Mouse (Mus musculus): Measurements from ENCODE around the gene Mlf2.

The Mlf2 gene

DNA sequence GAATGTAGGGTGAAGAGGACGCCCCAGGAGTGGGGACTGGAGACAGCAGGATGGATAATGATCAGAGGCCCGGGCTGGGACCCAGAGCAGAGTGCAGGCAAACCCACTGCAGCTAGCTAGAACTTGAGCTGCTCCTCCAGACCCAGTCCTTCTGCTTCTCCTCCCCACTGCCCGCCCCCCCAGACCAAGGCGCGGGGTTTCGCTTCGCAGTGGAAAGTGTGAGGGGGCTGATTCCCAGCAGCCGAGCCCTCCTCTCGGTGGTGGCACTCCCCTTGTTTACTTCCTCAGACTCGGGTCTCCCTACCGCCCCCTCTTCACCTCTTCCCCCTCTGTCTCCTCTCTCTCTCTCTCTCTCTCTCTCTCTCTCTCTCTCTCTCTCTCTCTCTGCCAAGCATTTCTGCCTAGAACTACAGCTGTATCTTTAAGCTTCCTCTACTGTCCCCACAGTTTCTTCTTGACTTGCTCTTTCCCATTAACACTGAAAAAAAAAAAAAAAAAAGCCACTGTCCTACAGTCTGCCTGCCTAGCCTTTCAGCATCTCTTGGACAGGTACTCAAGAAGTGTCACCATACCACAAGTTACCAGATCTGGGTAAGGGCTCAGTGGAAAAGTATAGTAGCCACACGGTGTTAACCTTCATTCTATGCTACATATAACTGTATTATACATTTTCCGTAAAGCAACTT lies 19.5 kb upstream of the Mlf2 start, which contains the start of gene Lag3:
Lag3 (minus strand) TSS at position 173 of the 686 bp plus-strand sequence.
- no peak for DNase-seq (ENCODE audit: low read depth, low spot score)

DNA sequence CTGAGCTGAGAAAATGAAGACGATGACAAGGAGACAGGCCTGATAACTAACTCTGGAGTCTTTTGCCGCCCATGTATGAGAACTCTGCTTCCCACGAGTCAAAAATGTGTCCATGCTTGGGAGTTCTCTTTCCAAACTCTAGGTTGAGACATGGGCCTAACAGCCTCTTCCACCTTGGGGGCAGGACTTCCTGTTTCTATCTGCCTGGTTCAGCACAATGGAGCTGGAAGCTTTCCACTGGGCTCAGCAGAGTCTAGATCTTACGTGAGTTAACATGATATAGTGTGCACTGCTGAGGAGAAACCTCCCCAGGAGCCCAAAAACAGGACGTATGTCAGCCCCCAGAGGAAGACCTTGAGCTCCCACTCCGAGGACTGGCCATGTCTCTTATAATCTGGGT lies 18.0 kb upstream of the Mlf2 start:
- DNase-seq (ENCODE audit: low read depth, low spot score) = no peak

DNA sequence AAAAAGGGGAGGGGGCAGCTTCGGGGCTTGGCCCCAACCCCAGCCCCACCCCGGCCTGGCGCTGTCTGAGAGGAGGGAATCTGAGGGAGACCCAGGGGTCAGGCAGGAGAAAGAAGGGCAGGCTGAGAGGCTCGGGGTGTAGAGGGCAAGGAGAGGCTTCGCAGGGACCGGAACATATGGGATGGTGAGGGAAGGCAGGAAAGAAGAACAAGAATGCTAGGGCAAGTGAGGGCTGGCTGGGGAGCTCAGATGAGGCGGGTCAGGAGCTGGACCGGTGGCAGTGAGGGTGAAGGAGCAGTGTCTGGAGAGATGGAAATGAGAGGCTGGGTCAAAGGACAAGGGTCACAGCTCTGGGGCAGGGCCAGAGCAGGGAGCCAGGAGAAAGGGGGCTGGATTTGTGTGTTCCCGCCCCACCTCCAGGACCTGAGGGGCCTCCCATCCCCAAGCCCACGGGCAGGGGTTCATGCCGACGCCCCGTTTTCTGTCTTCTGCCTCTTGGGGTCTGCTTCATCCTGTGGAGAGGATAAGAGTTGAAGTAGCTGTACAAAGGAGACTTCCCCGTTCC lies 17.4 kb upstream of the Mlf2 start:
- DNase-seq (ENCODE audit: low read depth, low spot score) = no peak

DNA sequence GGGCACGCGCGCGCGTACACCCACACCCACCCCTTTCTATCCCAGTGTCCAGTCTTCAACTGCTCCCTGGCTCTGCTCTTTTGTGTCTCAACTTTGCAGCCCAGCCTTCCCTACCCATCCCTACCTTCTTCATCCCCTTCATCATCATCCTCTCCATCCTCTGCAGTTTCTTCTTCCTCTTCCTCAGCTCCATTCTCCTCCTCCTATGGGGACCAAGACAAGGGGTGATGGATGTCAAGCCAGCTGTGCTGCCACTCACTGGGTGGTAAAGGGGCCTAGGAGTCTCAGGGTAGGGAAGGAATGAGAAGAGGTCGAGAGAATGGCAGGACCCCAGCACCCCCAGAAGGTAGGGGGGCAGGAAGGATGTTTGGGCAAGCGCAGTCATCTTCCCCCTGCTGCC lies 16.7 kb upstream of the Mlf2 start:
- DNase-seq (ENCODE audit: low read depth, low spot score) = no peak

DNA sequence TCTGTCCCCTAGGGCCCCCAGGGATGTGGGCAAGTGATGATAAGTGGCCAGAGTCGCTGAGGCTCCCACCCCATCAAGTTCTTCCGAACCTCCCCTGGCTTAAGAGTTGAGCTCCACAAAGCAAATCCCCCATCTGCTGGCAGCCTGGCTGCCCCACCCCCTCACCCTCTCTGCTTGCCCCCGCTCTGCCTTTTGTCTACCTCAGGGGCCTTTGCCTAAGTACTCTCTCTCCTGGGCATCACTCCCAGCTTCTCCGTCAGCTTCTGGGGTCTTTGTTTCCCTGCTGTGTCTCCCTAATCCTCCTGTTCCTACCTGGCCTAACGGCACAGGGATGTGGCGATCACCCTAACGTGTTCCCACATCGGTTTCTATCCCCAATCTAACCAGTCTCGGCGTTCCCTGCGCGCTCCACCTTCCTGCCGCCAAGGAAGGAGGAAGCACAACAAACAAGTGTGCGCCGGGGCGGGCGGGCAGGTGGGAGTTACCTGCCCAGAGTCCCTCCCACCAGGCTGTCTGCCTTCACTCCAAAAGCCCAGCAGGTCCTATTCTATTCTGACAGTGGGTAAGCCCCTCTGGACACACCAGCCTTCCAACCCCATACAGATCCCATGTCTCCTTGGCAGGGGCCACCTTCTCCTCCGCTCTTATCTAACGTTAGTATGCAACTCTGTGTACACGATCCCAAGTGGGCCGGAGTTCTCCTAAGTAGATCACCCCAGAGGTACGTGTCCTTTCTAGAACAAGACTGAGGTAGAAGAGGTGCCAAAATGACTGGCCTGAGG lies 15.8 kb upstream of the Mlf2 start:
- no peak for DNase-seq (ENCODE audit: low read depth, low spot score)

DNA sequence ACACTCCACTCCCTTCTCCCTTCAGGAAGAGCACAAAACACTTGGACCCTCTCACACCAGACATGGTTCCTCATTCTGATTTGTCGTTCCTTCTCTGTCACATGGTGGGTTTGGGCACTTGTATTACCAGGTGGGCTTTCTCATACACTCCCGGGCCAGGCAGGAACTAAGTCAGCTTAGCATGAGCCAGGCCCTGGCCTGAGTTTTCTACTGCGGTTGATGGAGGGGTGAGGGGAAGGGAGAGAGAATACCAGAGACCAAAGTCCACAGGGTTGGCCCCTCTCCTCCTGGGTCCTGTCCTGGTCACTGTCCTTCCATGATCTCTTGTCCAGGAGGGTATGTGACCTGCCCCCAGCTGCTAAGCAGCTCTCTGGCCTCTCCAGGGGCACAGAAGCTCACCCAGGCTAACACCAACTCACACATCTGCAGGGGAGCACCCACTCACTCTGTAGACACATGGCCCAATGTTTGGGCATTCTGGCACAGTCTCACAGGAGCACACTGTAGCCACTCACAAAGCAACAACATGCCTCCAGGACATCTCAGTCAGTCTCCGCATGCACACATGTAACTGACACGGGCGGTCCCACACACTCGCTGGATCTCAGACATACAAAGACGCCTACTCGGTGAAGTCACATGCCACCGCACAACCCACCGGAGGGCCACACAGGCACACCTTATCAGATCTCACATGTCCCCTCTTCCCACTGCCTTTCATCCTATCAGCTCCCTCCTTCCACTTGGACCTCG lies 15.1 kb upstream of the Mlf2 start:
- DNase-seq (ENCODE audit: low read depth, low spot score) = no peak

DNA sequence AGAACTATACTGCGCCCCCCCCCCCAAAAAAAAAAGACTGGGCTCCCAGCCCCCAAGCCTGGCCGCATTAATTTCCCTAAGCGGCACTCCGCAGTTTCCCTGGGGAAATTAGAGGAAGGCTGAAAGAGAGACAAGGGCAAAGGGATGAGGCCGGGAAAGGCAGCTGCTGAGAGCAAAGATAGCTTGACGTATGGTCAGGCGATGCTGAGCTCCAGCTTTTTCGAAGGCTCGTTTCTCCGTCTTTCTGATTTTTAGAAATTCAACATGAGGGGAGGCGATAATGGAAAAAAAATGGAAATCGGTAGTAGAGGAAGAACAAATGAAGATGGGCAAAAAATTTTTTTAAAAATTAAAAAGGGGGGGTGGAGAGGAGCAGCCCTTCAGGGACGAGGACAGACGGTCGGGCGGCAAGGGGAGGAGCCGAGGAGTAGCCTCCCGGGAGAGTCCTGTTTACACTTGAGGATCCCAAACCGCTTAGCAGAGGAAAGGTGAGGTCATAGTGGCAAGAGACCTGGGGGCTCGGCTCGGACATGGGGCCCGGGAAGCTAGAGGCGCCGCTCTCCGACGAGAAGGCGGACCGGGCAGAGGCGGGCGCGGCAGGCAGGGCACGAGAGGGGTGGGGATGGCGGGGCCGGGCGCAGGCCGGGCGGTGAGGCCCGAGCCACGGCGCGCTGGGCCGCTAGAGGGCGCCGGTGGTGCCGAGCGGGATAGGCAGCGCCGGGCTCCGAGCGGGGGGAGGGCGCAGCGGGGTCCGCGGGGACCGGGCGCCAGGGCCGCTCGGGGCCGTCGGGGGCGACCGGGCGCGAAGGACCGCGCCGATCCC lies 14.3 kb upstream of the Mlf2 start:
- DNase-seq (ENCODE audit: low read depth, low spot score) = peak; percentile 80

DNA sequence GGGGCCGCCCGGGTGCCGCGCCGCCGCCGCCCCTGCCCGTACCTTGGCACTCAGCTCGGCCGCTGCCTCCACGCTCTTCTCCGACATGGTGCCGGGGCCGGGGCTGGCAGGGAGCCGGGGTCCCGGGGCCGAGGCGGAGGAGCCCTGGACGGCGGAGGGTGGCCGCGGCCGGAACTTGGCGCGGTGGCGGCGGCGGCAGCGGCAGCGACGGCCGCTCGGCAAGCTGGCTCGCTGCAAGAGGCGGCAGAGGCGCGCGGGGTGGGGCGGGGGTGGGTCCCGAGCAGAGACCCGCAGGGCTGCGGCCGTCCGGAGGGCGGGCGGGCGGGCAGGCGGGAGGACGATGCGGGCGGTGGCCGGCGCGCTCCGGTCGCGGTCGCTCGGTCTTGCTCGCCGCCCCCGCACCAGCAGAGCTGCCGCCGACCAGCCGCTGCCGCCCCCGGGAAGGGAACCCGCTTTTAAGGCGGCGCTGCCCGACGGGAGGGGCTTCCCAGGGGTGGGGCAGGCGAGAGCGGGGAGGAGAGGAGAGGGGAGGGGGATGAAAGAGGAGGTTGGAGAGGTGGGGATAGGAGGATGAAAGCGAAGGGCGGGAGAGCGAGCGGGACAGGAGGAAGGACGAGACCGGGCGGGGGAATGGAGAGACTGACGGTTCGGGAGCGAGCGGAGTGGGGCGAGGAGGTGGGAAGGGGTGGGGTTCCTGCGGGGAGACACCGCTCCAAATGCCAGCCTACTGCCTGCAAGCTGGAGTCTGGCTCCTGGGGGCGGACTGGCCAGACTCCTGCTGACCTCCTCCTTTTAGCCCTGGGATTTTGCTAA lies 13.5 kb upstream of the Mlf2 start:
- peak; percentile 65 for DNase-seq (ENCODE audit: low read depth, low spot score)

DNA sequence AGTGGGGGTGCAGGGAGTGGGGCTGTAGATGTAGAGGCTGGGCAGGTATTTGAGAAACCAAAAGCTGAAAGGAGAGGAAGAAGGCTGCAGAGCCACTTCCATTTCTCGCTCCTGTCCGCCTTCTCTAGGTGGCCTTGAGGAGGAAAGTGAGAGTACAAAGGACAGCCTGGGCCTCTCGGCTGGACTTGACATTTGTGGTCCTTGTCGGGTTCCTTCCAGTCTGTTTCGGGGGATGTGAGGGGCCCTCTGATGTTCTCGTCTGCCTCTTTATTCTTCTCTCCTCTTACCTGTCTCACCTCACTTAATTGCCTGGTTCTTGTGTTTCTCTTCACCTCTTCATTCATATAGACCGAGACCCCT lies 12.9 kb upstream of the Mlf2 start:
- DNase-seq (ENCODE audit: low read depth, low spot score) = no peak

DNA sequence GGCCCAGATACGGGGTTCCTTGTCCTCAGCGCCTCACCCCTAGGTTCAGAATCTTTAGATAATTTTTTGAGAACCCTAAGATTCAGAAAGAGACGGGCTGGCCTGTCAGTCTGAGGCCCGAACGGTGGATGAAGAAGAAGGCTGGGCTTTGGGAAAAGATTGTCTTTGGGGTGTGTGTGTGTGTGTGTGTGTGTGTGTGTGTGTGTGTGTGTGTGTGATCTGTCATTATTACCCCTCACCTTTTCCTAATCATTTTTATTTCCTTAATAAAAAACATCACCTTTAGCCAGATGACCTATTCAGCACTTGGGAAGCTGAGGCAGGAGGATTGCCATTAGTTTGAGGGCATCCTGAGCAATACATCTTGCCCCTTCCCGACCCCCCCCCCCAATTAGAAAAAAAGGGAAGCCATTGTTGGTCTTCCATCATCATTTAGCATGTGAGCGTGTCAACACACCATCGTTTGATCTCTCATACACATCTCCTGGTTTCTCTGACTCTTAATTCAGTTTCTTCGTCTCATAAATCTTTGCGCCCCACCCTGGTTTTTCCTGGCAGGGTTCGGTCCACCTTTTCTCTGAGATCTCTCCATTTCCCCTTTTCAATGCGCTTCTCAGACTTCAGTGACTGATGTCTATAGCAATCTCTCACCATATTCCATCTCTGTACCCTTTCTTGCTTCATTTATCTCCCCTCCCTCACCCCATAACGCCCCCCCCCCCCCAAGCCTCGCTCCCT lies 12.1 kb upstream of the Mlf2 start:
- DNase-seq (ENCODE audit: low read depth, low spot score) = no peak

DNA sequence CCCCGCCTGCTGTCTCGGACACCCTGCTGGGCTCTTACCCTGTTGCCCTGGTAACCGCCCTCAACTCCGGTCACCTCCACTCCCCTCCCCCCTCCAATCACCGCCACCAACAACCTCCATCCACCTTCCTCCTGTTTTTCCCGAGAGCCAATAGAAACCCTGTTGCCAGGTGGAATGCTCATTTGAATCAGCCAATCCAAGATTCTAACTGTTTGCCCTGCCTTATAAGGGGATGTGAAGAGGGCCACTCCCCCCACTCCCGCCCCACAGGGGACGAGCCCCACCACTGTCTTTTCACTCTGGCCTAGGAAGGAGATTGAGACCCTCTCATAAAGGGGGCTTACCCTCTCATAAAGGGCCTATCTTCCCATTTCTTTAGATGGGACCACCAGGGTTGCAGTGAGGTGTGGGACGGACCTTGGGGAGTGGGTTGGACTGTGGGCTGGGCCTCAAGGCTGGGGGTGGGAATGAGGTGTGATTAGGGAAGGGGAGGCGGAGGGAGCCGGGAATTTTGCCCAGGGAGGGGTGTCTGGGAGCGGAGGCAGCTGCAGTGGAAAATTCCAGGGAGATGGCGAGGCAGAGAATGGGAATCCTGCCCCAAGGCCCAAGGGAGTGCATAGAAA lies 11.4 kb upstream of the Mlf2 start, which contains the start of gene Ptms:
Ptms (minus strand) TSS at position 409 of the 623 bp plus-strand sequence.
- DNase-seq (ENCODE audit: low read depth, low spot score) = peak; percentile 67

DNA sequence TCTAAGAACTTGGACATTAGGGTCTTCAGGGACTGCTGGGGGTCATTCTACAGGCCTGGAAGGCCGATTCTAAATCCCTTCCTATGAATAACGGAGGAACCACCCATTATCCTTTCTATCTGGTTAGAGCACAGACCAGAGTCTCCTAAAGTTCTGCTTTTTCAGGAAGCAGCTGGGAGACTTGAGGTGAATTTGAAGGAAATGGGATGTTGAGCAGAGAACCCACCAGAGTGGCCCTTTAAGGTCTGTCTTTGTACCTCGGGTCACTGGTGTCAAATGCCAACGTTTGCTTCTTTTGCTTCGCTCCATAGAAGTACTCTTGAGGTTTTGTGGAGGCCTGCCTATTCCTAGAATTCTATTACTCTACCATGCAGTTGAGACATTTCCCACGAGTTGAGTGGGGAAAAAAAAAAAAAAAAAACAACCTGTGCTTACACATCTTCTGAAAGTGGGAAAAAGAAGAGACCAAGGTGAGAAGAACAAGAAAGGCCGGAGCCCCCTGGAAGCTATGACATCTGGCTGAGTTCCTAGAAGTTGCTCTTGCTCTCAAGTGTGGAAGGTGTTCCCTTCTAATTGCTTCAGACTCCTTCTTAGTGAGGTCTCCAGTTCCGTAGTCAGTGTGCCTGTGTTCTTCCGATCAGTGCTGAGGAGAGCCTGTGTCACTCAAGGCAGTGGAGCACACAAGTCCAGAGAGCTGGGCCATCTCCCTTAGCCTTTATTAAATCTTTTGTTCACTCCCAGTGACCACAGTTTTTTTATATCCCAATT lies 10.7 kb upstream of the Mlf2 start:
- no peak for DNase-seq (ENCODE audit: low read depth, low spot score)

DNA sequence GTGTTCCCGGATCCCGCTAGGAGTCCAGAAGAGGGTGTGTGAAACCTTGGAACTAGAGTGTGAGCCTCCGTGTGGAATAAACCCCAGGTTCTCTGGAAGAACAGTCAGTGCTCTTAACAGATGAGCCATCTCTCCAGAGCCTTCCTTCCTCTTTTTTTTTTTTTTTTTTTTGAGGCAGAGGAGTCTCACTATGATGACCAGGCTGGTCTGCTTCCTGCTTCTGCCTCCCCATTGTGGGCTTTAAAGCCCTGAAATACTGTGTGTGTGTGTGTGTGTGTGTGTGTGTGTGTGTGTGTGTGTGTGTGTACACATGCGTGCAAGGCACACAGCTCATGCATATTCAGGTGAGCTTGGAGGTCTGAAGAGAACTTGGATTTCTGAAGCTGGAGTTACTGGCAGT lies 9.6 kb upstream of the Mlf2 start:
- no peak for DNase-seq (ENCODE audit: low read depth, low spot score)

DNA sequence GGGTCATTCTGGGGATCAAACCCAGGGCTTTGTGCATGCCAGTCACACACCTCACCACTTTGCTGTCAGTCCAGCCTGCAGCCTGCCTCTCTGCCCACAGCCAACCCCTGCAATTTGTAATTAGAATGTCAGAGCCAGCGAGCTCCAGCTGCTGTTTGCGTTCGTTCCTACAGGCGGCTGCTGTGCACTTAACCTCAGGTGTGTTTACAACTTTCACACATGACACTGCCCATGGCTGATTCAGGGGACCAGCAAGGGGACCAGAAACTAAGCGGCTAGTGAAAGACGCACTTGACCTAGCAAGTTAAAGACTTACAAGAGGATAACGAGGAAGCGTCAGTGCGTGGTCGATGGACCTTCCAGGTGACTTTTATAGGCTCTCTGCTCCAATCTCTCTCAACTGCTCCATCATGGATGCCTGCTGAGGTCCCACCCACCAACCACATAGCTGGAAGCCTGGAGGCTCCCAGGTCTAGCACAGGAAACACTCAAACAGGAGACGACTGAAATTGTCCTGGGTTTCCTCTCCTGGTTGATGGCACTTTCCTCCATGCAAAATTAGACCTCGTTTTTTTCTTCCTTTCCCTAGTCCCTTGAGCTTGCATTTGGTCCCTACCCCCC lies 5.9 kb upstream of the Mlf2 start:
- no peak for DNase-seq (ENCODE audit: low read depth, low spot score)

DNA sequence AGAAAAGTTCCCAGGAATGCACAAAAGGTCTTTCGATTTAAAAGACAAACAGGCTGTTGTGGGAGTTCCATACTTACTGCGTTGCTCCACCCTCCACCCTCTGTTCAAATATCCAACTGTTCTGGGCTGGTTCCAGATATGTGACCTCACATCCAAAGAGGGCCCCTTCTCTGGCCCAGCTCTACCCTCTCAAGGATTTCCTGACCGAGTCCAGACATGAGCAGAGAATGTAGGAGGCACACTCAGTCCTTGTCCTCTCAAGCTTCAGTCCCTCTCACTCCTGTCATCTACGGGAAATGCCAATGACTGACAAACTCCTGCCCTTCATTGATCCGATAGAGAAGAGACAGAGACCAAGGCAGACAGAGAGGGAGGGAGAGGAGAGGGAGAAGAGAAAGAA lies 5.2 kb upstream of the Mlf2 start:
- no peak for DNase-seq (ENCODE audit: low read depth, low spot score)

DNA sequence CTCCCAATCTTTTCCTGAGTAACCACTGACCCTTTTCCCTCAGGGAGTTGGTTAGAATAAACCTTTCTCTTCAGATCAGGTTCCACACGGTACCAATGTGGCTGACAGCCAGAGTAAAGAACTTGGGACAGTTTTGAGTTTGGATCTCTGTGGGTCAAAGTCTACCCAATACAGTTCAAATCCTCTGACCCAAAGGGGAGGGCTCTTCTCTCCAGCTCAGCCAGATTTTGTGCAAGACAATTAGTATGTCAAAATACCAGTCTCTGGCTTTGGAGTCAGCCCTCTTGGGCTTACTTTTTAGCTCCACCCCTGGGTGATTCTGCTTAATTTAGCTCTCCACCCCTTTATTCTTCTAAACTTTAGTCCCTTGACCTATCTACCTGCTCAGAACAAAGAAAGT lies 955 bp upstream of the Mlf2 start:
- no peak for DNase-seq (ENCODE audit: low read depth, low spot score)

DNA sequence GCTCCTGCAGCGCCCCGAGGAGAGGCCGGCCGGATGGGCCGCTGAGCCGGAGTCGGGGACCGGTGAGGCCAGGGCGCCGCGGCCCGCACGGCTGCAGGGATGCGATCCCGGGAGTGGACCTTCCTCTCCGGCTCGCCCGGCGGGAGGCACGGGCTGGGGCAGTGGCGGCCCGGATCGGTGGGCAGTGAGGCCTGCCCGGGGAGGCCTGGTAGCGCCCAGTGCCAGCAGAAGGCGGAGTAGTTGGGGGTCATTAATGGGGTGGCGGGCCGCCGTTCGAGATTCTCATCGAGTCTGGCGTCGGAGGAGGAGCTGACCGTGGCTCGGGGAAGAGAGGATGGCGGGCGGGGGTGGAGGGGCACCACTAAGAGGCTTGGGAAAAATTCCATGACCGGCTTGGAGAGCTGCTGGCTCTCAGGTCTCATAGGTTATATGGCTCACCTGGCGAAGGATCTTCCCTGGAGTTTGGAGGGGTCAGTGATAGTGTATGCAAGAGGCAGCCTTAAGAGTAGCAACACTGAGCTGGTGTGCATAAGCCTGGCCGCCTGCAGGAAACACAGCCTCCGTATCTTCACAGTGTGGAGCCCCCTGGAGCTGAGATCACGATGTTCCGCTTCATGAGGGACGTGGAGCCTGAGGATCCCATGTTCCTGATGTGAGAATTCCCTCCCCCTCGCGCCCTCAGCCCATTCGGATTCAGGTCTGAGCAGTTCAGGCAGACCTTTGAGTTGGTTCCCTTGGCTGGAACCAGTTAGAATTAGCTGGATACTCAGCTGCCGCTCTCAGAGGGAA lies 533 bp downstream of the Mlf2 start:
- DNase-seq (ENCODE audit: low read depth, low spot score) = no peak

All from retina, adult 2 months (tissue).